Mouse (Mus musculus) testis, adult 2 months (tissue): ENCODE results near the gene Sbk1. TPM values are rescaled to one million over a fixed set of nuclear protein-coding genes. Genes with fewer than 3 reads are reported as not detected.

Experiments used
- H3K27ac ChIP-seq: fragments of 200-500 bp; 2 replicates; pipeline ENCODE4 v1.5.1; 2012; ENCODE audit warnings: low read depth, low read length; ENCODE audit not compliant: control insufficient read depth, insufficient read depth
- H3K27me3 ChIP-seq: fragments of 200-500 bp; 2 replicates; pipeline ENCODE4 v1.6.1; 2012; ENCODE audit warnings: mild to moderate bottlenecking, low read length, moderate library complexity; ENCODE audit not compliant: control insufficient read depth, insufficient read depth
- H3K36me3 ChIP-seq: fragments of 200-500 bp; 2 replicates; pipeline ENCODE4 v1.6.1; 2012; ENCODE audit warnings: mild to moderate bottlenecking, low read length; ENCODE audit not compliant: control insufficient read depth, insufficient read depth
- H3K4me1 ChIP-seq: fragments of 200-500 bp; 2 replicates; pipeline ENCODE4 v1.6.1; 2012; ENCODE audit warnings: low read length; ENCODE audit not compliant: control insufficient read depth, insufficient read depth
- H3K4me3 ChIP-seq: fragments of 200-500 bp; 2 replicates; pipeline ENCODE4 v1.5.1; 2012; ENCODE audit warnings: low read depth, mild to moderate bottlenecking, low read length, moderate library complexity, mixed read lengths; ENCODE audit not compliant: control insufficient read depth
- CTCF ChIP-seq: fragments of 200-500 bp; IDR thresholded peaks from 2 replicates; pipeline ENCODE4 v1.5.1; 2012; ENCODE audit warnings: low read depth, mild to moderate bottlenecking, inconsistent platforms, low read length, moderate library complexity; ENCODE audit not compliant: control insufficient read depth, insufficient read depth, insufficient replicate concordance
- POLR2A ChIP-seq: fragments of 200-500 bp; IDR thresholded peaks from 2 replicates; pipeline ENCODE4 v1.6.1; 2012; ENCODE audit warnings: low read depth, mild to moderate bottlenecking, inconsistent platforms, low read length, moderate library complexity; ENCODE audit not compliant: control insufficient read depth
- polyA plus RNA-seq: library from polyadenylated mRNA; depleted of rRNA; stranded (reverse); fragments of >200 nt; gene quantifications from 2 replicates; pipeline ENCODE4 v1.2.3, GENCODE M21; 2012

Sbk1 gene
- polyA plus RNA-seq, 1 experiment, result 9.9 TPM

DNA sequence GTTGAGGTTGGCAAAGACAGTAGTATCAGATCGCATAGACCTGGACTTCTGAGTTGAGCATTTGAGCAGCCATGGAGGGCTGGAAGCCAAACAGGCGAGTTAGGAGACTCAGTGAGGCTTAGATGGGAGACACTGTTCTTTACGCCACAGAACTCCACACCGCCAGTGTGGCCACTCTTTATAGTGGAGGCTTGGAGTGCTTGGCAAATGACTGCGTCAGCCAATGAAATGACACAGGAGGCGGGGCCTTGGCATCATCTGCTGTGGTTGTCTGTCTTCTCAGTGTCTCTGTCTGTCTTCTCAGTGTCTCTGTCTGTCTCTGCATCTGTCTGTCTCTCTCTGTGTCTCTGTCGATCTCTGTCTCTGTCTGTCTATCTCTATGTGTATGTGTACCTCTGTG, 21.9 kb upstream of the Sbk1 start:
- no peak overlapping the region for H3K27ac ChIP-seq
- no peak for TF ChIP-seq POLR2A
- TF ChIP-seq CTCF, result no peak
- no peaks in the 10 kb centered on the region for H3K36me3 ChIP-seq
- H3K27me3 ChIP-seq, result no peaks in the 10 kb centered on the region
- H3K4me1 ChIP-seq, result no peaks in the 10 kb centered on the region
- no peak overlapping the region for H3K4me3 ChIP-seq

GRCm38 (mm10) chr7:126251698-126252097, 20.7 kb upstream of the Sbk1 start:
- Histone ChIP-seq H3K4me1 (no peaks in the 10 kb centered on the region), H3K36me3 (no peaks in the 10 kb centered on the region), H3K27me3 (no peaks in the 10 kb centered on the region), H3K27ac (no peak overlapping the region), H3K4me3 (no peak overlapping the region)
- TF ChIP-seq CTCF (no peak), POLR2A (no peak)

DNA sequence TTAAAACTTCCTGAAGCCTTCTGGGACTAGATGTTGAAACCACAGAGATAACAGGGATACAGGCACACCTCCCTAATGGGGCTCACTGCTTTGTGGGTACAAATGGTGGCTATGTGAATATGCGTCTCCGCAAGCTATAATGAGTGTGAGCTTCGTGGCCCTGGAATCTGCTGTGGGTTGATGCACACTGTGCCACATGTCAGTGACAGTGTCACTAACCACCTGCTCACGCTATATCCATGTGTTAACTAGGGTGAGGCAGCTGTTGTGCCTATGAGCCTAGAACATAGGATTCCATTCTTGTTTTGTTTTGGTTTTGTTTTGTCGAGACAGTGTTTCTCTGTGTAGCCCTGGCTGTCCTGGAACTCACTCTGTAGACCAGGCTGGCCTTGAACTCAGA, 20.2 kb upstream of the Sbk1 start:
- no peak for TF ChIP-seq CTCF
- no peak for TF ChIP-seq POLR2A
- Histone ChIP-seq H3K27me3 (no peaks in the 10 kb centered on the region), H3K4me3 (no peak overlapping the region), H3K4me1 (no peaks in the 10 kb centered on the region), H3K36me3 (no peaks in the 10 kb centered on the region), H3K27ac (no peak overlapping the region)

DNA sequence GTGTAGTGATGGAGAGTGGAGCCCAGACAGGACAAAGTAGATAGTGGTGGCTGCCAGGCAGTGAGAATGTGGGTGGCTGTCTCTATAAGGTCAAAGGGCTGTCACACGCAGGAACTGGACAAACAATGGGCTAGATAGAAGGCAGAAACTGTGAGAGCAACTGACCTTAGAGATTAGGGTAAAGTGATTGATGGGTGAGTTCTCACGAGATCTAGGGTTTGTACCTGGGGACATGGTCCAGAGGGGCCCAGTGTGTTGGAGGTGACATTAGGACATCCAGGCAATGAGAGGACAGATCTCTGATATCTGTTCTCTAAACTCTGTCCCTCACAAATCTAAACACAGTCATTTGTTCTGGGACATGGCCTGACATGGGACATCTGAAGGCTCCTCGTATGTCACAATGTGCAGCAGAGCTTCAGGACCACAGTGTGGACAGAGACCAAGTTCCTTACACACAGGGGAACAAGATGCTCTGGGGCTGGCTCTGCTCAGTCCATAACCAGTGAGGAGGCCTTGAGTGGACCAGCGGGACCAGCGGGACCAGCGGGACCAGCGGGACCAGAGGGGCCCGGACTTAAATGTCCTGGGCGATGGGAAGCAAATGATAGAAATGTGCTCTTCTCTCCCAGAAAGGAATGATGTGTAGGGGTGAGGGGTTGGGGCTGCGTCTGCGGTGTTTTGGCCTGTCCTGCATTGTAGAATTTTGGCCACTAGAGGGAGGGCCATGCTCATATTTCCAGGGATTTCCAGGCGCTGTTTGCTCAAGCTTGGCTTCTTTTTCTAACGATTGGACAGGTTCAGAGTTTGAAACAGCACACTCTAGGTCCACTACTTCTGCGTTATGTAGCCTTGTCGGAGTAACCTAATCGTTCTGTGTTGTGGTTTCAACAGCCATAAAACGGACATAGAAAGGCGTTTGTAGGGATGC, 11.9 kb upstream of the Sbk1 start:
- H3K27me3 ChIP-seq, result no peaks in the 10 kb centered on the region
- H3K4me3 ChIP-seq, result no peak overlapping the region
- TF ChIP-seq POLR2A (no peak), CTCF (peak; percentile 65; the same call in 1 of the 2 replicates)
- no peak overlapping the region for H3K27ac ChIP-seq
- H3K36me3 ChIP-seq, result no peaks in the 10 kb centered on the region
- no peaks in the 10 kb centered on the region; the same call in 1 of the 2 replicates for H3K4me1 ChIP-seq

DNA sequence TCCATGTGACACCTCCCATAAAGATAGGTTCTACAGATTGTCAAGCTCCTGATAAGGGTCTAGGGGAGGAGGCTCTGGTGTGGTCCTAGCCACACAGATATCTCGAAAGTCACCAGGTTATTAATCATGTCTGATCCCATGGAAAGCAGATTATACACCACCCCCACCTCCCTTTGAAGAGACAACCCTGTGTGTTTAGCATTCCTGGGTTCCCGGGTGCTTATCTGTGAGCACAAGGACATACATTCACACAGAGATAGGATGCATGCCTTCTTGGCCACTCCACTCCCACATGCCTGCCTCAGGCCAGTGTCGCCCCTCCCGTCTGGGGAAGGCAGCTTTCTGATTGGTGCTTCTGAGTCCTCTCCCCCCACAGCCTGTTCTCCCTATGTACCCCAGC, 10.6 kb upstream of the Sbk1 start:
- Histone ChIP-seq H3K4me1 (no peaks in the 10 kb centered on the region; the same call in none of the 2 replicates), H3K36me3 (no peaks in the 10 kb centered on the region), H3K4me3 (no peak overlapping the region), H3K27ac (no peak overlapping the region), H3K27me3 (no peaks in the 10 kb centered on the region)
- TF ChIP-seq CTCF, result no peak
- no peak for TF ChIP-seq POLR2A

DNA sequence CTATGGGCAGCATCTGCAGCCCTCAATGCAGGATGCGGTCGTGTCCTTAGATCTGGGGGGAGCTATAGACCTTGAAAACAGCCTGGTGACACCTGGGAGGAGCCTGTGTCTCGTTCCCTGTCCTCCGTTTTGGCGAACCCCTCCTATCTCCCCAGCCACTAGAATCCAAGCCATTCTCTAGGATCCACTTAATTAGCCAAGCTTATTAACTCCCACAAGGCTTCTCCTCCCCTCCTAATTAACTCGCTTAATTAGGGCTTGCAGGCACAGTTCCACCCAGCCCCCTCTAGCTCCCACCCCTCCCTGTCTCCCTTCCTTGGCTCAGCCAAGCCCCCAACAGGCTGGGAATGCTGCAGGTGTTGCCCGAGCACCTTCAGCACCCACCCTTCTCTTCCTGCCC, 8.5 kb upstream of the Sbk1 start:
- TF ChIP-seq CTCF, result no peak
- no peak for TF ChIP-seq POLR2A
- no peak overlapping the region for H3K4me3 ChIP-seq
- no peak overlapping the region for H3K27ac ChIP-seq
- no peaks in the 10 kb centered on the region; the same call in none of the 2 replicates for H3K4me1 ChIP-seq
- no peaks in the 10 kb centered on the region for H3K36me3 ChIP-seq
- H3K27me3 ChIP-seq, result no peaks in the 10 kb centered on the region

GRCm38 (mm10) chr7:126265949-126266348, 6.5 kb upstream of the Sbk1 start:
- TF ChIP-seq CTCF, result no peak
- no peak for TF ChIP-seq POLR2A
- Histone ChIP-seq H3K27me3 (no peaks in the 10 kb centered on the region), H3K36me3 (no peaks in the 10 kb centered on the region), H3K4me3 (no peak overlapping the region), H3K27ac (no peak overlapping the region), H3K4me1 (no peaks in the 10 kb centered on the region; the same call in none of the 2 replicates)
